Mouse (Mus musculus): ENCODE measurements around the gene Pgam2.

Pgam2 gene

DNA sequence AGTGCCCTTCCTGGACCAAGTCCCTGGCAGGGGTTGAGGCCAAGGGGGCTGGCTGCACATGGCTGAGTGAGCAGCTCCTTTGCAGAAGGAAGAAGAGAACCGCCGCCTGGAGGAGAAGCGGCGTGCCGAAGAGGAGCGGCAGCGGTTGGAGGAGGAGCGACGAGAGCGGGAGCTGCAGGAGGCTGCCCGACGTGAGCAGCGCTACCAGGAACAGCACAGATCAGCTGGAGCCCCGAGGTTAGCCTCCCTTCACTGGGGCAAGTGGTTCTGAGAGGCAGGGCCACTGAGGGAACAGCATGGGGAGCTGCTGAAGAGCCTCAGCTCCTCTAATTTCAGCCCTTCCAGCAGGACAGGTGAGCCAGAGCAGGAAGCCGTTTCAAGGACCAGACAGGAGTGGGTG, 6.6 kb downstream of the Pgam2 start:
- CTCF ChIA-PET = interaction anchor here (0.6 to 2.8 kb wide), 11 partner anchors 8 to 851 kb away, joined by 3 to 18 read pairs (median 4); partner anchors contain the start of gene Dbnl (in 3 of the 4)
- POLR2A ChIA-PET = interaction anchor here in 3 of 4 experiments (0.7 to 10.1 kb wide), 28 partner anchors 7 to 101 kb away, joined by 3 to 123 read pairs (median 4); partner anchors contain the start of genes Dbnl (in 3 of the 3), Myl7 (in 1 of the 3), Polm (in 1 of the 3) and Urgcp (in 1 of the 3)

GRCm38 (mm10) chr11:5795706-5796105, 7.8 kb downstream of the Pgam2 start:
- ChIA-PET CTCF (interaction anchor here in 1 of 4 experiments (0.7 kb wide), 1 partner anchor 11 kb away, joined by 5 read pairs; no protein-coding TSS in a partner anchor), POLR2A (interaction anchor here in 2 of 4 experiments (1.6 to 10.1 kb wide), 3 partner anchors 6 to 259 kb away, joined by 3 to 123 read pairs (median 113); partner anchors contain the start of gene Dbnl (in 2 of the 2))

DNA sequence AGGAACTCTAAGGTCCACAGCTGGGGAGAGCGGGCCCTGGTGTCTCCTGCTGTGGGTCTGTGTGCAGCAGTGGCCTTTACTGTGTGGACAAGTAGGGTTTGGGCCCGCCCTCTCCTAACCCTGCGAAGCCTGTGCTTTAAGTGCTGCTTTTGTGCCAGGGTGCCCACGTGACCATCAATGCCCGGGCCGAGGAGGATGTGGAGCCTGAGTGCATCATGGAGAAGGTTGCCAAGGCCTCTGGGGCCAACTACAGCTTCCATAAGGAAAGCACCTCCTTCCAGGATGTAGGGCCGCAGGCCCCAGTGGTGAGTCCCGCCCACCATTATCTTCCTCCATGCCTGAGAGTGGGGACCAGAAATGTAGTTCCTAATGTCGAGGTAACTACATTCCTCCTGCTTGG, 8.2 kb downstream of the Pgam2 start:
- ChIA-PET CTCF (no interaction called here), POLR2A (interaction anchor here in 2 of 4 experiments (0.6 to 11.2 kb wide), 5 partner anchors 5 to 853 kb away, joined by 3 to 123 read pairs (median 3); partner anchors contain the start of gene Pgam2 (in 1 of the 2))

DNA sequence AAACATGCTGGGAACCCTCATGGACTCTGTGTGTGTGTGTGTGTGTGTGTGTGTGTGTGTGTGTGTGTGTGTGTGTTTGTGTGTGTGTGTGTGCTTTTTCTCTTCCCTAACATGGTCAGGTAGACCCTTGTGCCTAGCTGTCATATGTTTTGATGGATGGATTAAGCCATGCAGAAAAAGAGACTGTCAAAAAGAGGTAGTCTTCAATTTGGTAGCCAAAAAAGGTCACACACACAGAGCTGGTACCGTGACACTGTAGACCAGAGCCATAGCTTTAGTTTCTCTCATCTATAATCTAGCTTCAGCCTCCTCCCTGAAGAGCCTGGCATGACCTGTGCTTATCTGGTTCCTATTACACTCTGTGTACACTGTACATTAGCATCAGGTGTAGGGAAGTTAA, 13.1 kb downstream of the Pgam2 start:
- POLR2A ChIA-PET = interaction anchor here in 3 of 4 experiments (0.5 to 11.2 kb wide), 7 partner anchors 10 to 528 kb away, joined by 3 to 123 read pairs (median 3); partner anchors contain the start of gene Pgam2 (in 2 of the 3)

GRCm38 (mm10) chr11:5789754-5790333, 13.7 kb downstream of the Pgam2 start:
- ChIA-PET POLR2A (interaction anchor here in 2 of 4 experiments (1.1 to 11.2 kb wide), 5 partner anchors 11 to 87 kb away, joined by 3 to 123 read pairs (median 10); partner anchors contain the start of gene Pgam2 (in 2 of the 2)), CTCF (interaction anchor here in 3 of 4 experiments (0.6 to 2.6 kb wide), 4 partner anchors 8 to 252 kb away, joined by 3 to 18 read pairs (median 8); no protein-coding TSS in a partner anchor)

More for the DNA sequence above, 13.1 kb downstream of the Pgam2 start:
- CTCF ChIA-PET = no interaction called here

- ChIA-PET CTCF (interaction anchor here (0.6 to 2.6 kb wide), 15 partner anchors 8 to 252 kb away, joined by 3 to 18 read pairs (median 4); partner anchors contain the start of genes Pgam2 (in 1 of the 4) and Urgcp (in 1 of the 4)), POLR2A (interaction anchor here in 3 of 4 experiments (1.0 to 11.2 kb wide), 26 partner anchors 9 to 689 kb away, joined by 3 to 123 read pairs (median 6); partner anchors contain the start of genes Urgcp (in 3 of the 3), Pgam2 (in 2 of the 3), Ccdc117 (in 1 of the 3) and Tmed4 (in 1 of the 3))
These were observed 14.3 kb downstream of the Pgam2 start for GRCm38 (mm10) chr11:5789071-5789753.

DNA sequence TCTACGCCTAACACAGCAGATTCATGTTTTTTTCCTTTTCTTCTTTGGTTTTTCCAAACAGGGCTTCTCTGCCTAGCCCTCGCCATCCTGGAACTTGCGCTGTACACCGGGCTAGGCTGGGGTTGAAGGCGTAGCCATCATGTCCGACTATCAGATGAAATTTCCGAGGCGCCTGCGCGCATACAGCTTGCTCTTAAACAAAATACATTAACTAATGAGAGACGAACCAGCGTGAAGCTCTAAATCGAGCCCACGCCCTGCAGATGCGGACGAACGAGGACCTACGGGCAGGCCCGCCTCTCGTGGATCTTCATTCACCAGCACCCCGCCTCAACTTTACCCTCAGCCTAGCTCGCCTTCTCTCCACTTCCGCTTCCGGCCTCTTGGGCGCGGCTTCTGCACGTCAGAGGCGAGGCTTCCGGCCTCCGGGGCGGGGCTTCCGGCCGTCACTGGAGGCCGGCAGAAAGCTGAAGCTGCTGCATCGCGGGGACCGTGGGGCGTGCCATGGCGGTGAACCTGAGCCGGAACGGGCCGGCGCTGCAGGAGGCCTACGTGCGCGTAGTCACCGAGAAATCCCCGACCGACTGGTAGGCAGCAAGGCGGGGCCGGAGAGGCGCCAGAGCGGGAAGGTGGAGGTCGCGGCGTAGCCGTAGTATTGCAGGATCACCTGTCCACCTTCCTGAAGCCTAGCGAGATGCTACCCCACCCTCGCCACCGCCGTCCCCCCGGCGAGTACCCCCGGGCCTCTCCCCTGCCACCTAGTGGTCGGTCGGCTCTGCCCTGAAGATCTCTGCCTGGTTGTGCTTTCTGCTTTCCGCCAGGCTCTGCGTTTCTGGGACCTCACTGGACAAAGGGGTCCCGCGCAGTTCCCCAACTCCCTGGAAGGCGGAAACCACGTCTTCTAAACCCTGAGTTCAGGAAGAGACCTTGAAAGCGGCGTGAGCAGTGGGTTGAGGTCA, 15.2 kb downstream of the Pgam2 start, which contains the start of gene Dbnl:
Dbnl (plus strand) TSS at position 433 of the 959 bp plus-strand sequence.
- POLR2A ChIA-PET = interaction anchor here (0.5 to 11.2 kb wide), 64 partner anchors 10 to 829 kb away, joined by 3 to 123 read pairs (median 4); partner anchors contain the start of genes Urgcp (in 4 of the 4), Pgam2 (in 2 of the 4), Pold2 (in 2 of the 4) and Ccdc117 (in 1 of the 4)
- CTCF ChIA-PET = interaction anchor here (0.6 to 2.6 kb wide), 26 partner anchors 9 to 527 kb away, joined by 3 to 18 read pairs (median 3); partner anchors contain the start of genes Kremen1 (in 1 of the 4), Mrps24 (in 1 of the 4), Pgam2 (in 1 of the 4) and Urgcp (in 1 of the 4)

DNA sequence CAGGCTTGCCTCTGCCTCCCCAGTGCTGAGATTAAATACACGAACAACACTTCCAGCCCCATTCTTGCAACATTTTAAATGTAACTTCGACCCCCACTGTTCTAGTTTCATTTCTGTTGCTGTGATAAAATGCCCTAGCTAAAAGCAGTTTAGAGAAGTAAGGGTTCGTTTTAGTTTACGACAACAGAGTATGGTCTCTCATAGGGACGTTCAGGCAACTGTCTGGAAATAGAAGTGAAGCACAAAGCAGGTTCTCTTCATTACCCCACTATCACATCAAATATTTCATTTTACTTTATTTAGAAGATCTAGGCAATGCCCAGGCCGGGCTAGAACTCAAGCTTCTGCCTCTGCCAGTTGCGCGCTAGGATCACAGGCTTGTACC, 15.9 kb downstream of the Pgam2 start:
- ChIA-PET CTCF (interaction anchor here (0.5 to 2.6 kb wide), 20 partner anchors 9 to 526 kb away, joined by 3 to 18 read pairs (median 4); partner anchors contain the start of genes Kremen1 (in 1 of the 4), Mrps24 (in 1 of the 4) and Pgam2 (in 1 of the 4)), POLR2A (interaction anchor here (0.6 to 11.2 kb wide), 61 partner anchors 9 to 687 kb away, joined by 3 to 123 read pairs (median 4); partner anchors contain the start of genes Urgcp (in 4 of the 4), Pgam2 (in 2 of the 4), Pold2 (in 2 of the 4) and Ccdc117 (in 1 of the 4))

- ChIA-PET CTCF (no interaction called here), POLR2A (interaction anchor here in 2 of 4 experiments (0.8 to 11.2 kb wide), 3 partner anchors 15 to 24 kb away, joined by 4 to 123 read pairs (median 113); partner anchors contain the start of genes Pgam2 (in 2 of the 2) and Urgcp (in 1 of the 2))
These were observed 17.8 kb downstream of the Pgam2 start for GRCm38 (mm10) chr11:5785732-5786131.

GRCm38 (mm10) chr11:5782199-5782944, 21.2 kb downstream of the Pgam2 start:
- CTCF ChIA-PET = interaction anchor here in 2 of 4 experiments (0.7 to 1.0 kb wide), 3 partner anchors 40 to 56 kb away, joined by 3 read pairs; no protein-coding TSS in a partner anchor

DNA sequence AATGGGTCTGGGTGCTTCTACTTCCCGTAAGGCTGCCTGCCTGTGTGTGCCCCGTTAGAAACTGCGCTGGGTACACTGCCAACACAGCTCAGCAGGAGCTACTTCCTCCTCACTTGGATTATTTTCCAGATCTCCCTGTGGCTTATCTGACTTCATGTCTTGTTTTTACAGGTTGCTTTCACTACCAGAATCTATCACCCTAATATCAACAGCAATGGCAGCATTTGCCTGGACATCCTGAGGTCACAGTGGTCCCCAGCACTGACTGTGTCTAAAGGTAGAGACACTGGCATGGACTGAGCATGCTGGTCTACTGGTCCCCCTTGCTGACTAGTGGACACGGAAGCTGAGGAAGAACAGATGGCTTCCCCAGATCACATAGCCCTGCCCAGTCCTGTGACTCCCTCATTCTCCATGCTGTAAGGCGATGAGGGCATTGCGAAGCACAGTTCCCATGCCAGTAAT, 23.5 kb downstream of the Pgam2 start:
- CTCF ChIA-PET = interaction anchor here in 1 of 4 experiments (1.2 kb wide), 1 partner anchor 11 kb away, joined by 3 read pairs; no protein-coding TSS in a partner anchor
- POLR2A ChIA-PET = interaction anchor here in 3 of 4 experiments (0.5 to 4.4 kb wide), 5 partner anchors 8 to 175 kb away, joined by 3 to 16 read pairs (median 5); partner anchors contain the start of genes Dbnl (in 1 of the 3), Polm (in 1 of the 3) and Ykt6 (in 1 of the 3)

More at GRCm38 (mm10) chr11:5782199-5782944, 21.2 kb downstream of the Pgam2 start:
- POLR2A ChIA-PET = interaction anchor here in 2 of 4 experiments (0.8 to 1.7 kb wide), 6 partner anchors 15 to 305 kb away, joined by 3 to 4 read pairs (median 3); no protein-coding TSS in a partner anchor

GRCm38 (mm10) chr11:5778481-5778880, 25.1 kb downstream of the Pgam2 start:
- ChIA-PET POLR2A (interaction anchor here in 3 of 4 experiments (0.5 to 4.4 kb wide), 8 partner anchors 9 to 182 kb away, joined by 3 to 16 read pairs (median 6); partner anchors contain the start of genes Dbnl (in 2 of the 3) and Urgcp (in 2 of the 3)), CTCF (interaction anchor here in 1 of 4 experiments (1.0 to 1.7 kb wide), 2 partner anchors 35 to 310 kb away, joined by 3 to 4 read pairs; no protein-coding TSS in a partner anchor)

DNA sequence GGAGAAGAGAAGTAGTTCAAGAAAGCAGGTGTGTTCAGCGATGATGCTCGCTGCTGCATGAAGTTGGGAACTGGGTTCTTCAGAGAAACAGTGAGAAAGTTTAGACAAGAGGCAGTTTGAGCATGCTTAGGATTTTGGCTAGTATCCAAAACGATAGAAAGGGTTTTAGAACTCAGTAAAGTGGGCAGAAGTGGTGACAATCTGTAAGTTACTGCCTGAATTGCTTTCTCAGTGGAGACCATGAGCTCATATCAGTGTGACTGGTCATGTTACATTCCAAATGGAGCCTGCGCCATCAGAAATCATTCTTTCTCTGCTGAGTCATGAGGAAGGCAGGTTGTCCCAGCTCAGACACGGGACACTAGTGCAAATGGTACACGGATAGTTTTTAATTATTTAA, 37.5 kb downstream of the Pgam2 start:
- ChIA-PET POLR2A (interaction anchor here in 2 of 4 experiments (0.9 to 1.4 kb wide), 5 partner anchors 22 to 114 kb away, joined by 3 to 5 read pairs (median 4); partner anchors contain the start of gene Dbnl (in 2 of the 2)), CTCF (interaction anchor here in 2 of 4 experiments (0.6 to 1.0 kb wide), 3 partner anchors 74 to 207 kb away, joined by 3 read pairs; no protein-coding TSS in a partner anchor)

DNA sequence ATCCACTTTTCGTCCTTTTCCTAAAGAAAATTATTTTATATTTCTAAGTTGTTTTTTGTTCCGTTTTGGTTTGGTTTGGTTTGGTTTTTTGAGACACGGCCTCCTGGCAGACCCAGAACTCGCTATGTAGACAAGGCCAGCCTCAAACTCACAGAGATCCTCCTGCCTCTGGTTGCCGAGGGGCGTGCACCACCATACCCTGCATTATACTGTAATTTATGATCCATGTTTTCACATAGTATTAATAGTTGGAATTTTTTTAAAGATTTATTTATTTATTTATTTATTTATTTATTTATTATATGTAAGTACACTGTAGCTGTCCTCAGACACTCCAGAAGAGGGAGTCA, 40.9 kb downstream of the Pgam2 start:
- ChIA-PET POLR2A (interaction anchor here (0.6 to 4.3 kb wide), 89 partner anchors 9 to 914 kb away, joined by 3 to 29 read pairs (median 5); partner anchors contain the start of genes Dbnl (in 4 of the 4), Mrps24 (in 4 of the 4), Ccdc117 (in 3 of the 4) and Pgam2 (in 2 of the 4)), CTCF (interaction anchor here in 3 of 4 experiments (0.5 to 1.6 kb wide), 6 partner anchors 21 to 124 kb away, joined by 3 to 5 read pairs (median 3); partner anchors contain the start of gene Dbnl (in 1 of the 3))
